Mouse (Mus musculus) spleen, postnatal 0 days (tissue): ENCODE data around the gene Vmn2r36. TPM values are rescaled to one million over a fixed set of nuclear protein-coding genes. Genes with fewer than 3 reads are reported as not detected.

Experiments
- polyA plus RNA-seq: library from polyadenylated mRNA; unstranded; fragments of >200 nt; fragmentation: Nextera tagmentation; extraction: Ambion mirVana; gene quantifications from 2 replicates; pipeline ENCODE4 v1.2.1, GENCODE M21; 2015

Gene Vmn2r36
- not detected in 2 replicates for polyA plus RNA-seq

GRCm38 (mm10) chr7:7902395-7902794, at the start of gene Vmn2r36:
Gene Vmn2r36 (minus strand): TSS chr7:7902495.

Other genes with a start within 250 kb of the Vmn2r36 start
- gene Vmn2r34, start 213.0 kb downstream of the Vmn2r36 start, polyA plus RNA-seq, result not detected in 2 replicates
- gene Vmn2r35, start 82.6 kb downstream of the Vmn2r36 start, polyA plus RNA-seq, result not detected in 2 replicates